15 mouse cellular contexts compared by ENCODE assay signal in genomic region chr14:51987177-51987576, GRCm38 (mm10). TPM values are rescaled to one million over a fixed set of nuclear protein-coding genes. Genes with fewer than 3 reads are reported as not detected.
DNase-seq lines count a peak whose midpoint lies in the region; ATAC-seq and TF ChIP-seq lines count a peak whose summit lies in the region.
"Had no signal": no experiment of that assay in that cellular context is flagged by ENCODE, and none has a peak within 500 bp of the region (broad histone marks: within the 10 kb centered on the region; RNA-seq: fewer than 3 reads in every experiment).

No protein-coding gene starts in this region.

- no peak for ATAC-seq in intestine, embryonic 14.5 days (replicated peaks; ENCODE audit: low FRiP score, low TSS enrichment, low read depth)
- ATAC-seq in intestine, embryonic 16.5 days, result no peak
- ATAC-seq in liver, embryonic 15.5 days (ENCODE audit: insufficient read depth), result peak; percentile 61
- ATAC-seq: forebrain, postnatal 0 days had no signal

- peaks cover 51% of the 10 kb centered on the region for H3K36me3 ChIP-seq in intestine, embryonic 14.5 days (ENCODE audit: control insufficient read depth, insufficient read depth, low read length)
- 0 out of 2 replicates have a peak, but pooled peaks cover 11% of the 10 kb centered on the region for H3K36me3 ChIP-seq in intestine, embryonic 16.5 days (ENCODE audit: control insufficient read depth, insufficient read depth, low read length)
- peaks cover 40% of the 10 kb centered on the region for H3K36me3 ChIP-seq in liver, embryonic 15.5 days (replicated peaks)

- no peak overlapping the region for H3K4me2 ChIP-seq in intestine, embryonic 14.5 days (ENCODE audit: low read length)
- no peak overlapping the region for H3K4me2 ChIP-seq in intestine, embryonic 16.5 days (ENCODE audit: low read depth, low read length)
- peak overlapping the region; percentile 99 for H3K4me2 ChIP-seq in liver, embryonic 15.5 days

- TF ChIP-seq POLR2A in embryonic fibroblast, embryonic 13.5 days (IDR thresholded peaks at IDR 0.05; ENCODE audit: low read depth, low read length), result no peak

- H3K27me3 ChIP-seq in intestine, embryonic 14.5 days (replicated peaks; ENCODE audit: control insufficient read depth, insufficient read depth, low read length), result no peaks in the 10 kb centered on the region
- H3K27me3 ChIP-seq in intestine, embryonic 16.5 days (replicated peaks; ENCODE audit: control insufficient read depth, insufficient read depth, low read length), result no peaks in the 10 kb centered on the region
- peaks cover 10% of the 10 kb centered on the region; the same call in 1 of the 2 replicates for H3K27me3 ChIP-seq in liver, embryonic 15.5 days
- H3K27me3 ChIP-seq: lung, embryonic 15.5 days had no signal

- H3K27ac ChIP-seq in intestine, embryonic 14.5 days (ENCODE audit: low read depth), result no peak overlapping the region
- no peak overlapping the region for H3K27ac ChIP-seq in intestine, embryonic 16.5 days (ENCODE audit: low read length)
- H3K27ac ChIP-seq in embryonic fibroblast, embryonic 13.5 days (ENCODE audit: insufficient read depth, low read length), result peak overlapping the region; percentile 95
- H3K27ac ChIP-seq in liver, embryonic 15.5 days (replicated peaks), result peak overlapping the region; percentile 81

- H3K9me3 ChIP-seq in intestine, embryonic 14.5 days (ENCODE audit: control insufficient read depth, low read length), result no peaks in the 10 kb centered on the region
- no peaks in the 10 kb centered on the region for H3K9me3 ChIP-seq in intestine, embryonic 16.5 days (ENCODE audit: control insufficient read depth, low read length)
- H3K9me3 ChIP-seq in liver, embryonic 15.5 days (replicated peaks), result no peaks in the 10 kb centered on the region
- H3K9me3 ChIP-seq: lung, embryonic 15.5 days had no signal

- no peak overlapping the region for H3K9ac ChIP-seq in intestine, embryonic 14.5 days (ENCODE audit: low read length)
- H3K9ac ChIP-seq in intestine, embryonic 16.5 days (ENCODE audit: low read depth, low read length), result no peak overlapping the region
- no peak overlapping the region for H3K9ac ChIP-seq in liver, embryonic 15.5 days
- H3K9ac ChIP-seq: forebrain, postnatal 0 days had no signal

- DNase-seq in intestine, embryonic 14.5 days (ENCODE audit: low spot score), result peak; percentile 51
- peak; percentile 89 for DNase-seq in NIH3T3 (ENCODE audit: low read depth)
- DNase-seq in adrenal gland, postnatal 14 days, result no peak
- DNase-seq in left cerebral cortex, adult 18-20 months (ENCODE audit: low spot score in 2 of 2), result no peak
- DNase-seq: forebrain, postnatal 0 days; thymus, postnatal 25 days had no signal

- no peak overlapping the region for H3K4me3 ChIP-seq in intestine, embryonic 14.5 days (ENCODE audit: low read depth, low read length)
- H3K4me3 ChIP-seq in intestine, embryonic 16.5 days (ENCODE audit: low read length), result no peak overlapping the region
- H3K4me3 ChIP-seq in embryonic fibroblast, embryonic 13.5 days (ENCODE audit: insufficient read depth, low read length), result no peak overlapping the region
- H3K4me3 ChIP-seq in liver, embryonic 15.5 days (replicated peaks), result no peak overlapping the region

- no peak for TF ChIP-seq CTCF in embryonic fibroblast, embryonic 13.5 days (IDR thresholded peaks at IDR 0.05; ENCODE audit: borderline replicate concordance, insufficient read depth, low read length)

- 90% methylated on average over 6 of the region's 6 CpGs for WGBS in intestine, embryonic 14.5 days
- WGBS in intestine, embryonic 16.5 days, result 77% methylated on average over 6 of the region's 6 CpGs
- WGBS in liver, embryonic 15.5 days (ENCODE audit: insufficient replicate concordance), result 50% methylated on average over 6 of the region's 6 CpGs

- H3K4me1 ChIP-seq in intestine, embryonic 14.5 days (replicated peaks; ENCODE audit: control insufficient read depth, insufficient read depth, low read length), result peaks cover 15% of the 10 kb centered on the region; the same call in 1 of the 2 replicates
- peaks cover 12% of the 10 kb centered on the region; the same call in 1 of the 2 replicates for H3K4me1 ChIP-seq in intestine, embryonic 16.5 days (ENCODE audit: control insufficient read depth, insufficient read depth, low read length)
- H3K4me1 ChIP-seq in embryonic fibroblast, embryonic 13.5 days (ENCODE audit: control insufficient read depth, insufficient read depth, low read length), result peaks cover 6% of the 10 kb centered on the region; the same call in 1 of the 2 replicates
- H3K4me1 ChIP-seq in liver, embryonic 15.5 days (replicated peaks), result peaks cover 54% of the 10 kb centered on the region

RNA-seq across cellular contexts. Expression of gene Arhgef40, which starts 2.7 kb away (rescaled TPM):
- polyA plus RNA-seq in intestine, embryonic 14.5 days (2014; fragmentation: Nextera tagmentation; extraction: Ambion mirVana), result 80.8 and 86.3 TPM in 2 replicates
- 52.0 and 53.0 TPM in 2 replicates for polyA plus RNA-seq in intestine, embryonic 16.5 days (2015; fragmentation: Nextera tagmentation; extraction: Ambion mirVana)
- 109 and 119 TPM in 2 replicates for polyA plus RNA-seq in embryonic fibroblast, embryonic 13.5 days (2011; ENCODE audit: insufficient read length, low read depth, missing spikeins)
- polyA plus RNA-seq in liver, embryonic 15.5 days (2015; fragmentation: Nextera tagmentation; extraction: Ambion mirVana), result 14.0 and 16.3 TPM in 2 replicates
- 49.5 and 61.3 TPM in 2 replicates for total RNA-seq in adrenal gland, postnatal 14 days (2021)
- total RNA-seq in left cerebral cortex, adult 18-20 months (2021), result 10 to 100 TPM; 23.4 to 28.6 TPM

RNA-seq across cellular contexts. Expression of gene Tmem253, which starts 28.3 kb away (rescaled TPM):
- 6.8 and 8.5 TPM in 2 replicates for polyA plus RNA-seq in intestine, embryonic 14.5 days (2014; fragmentation: Nextera tagmentation; extraction: Ambion mirVana)
- polyA plus RNA-seq in intestine, embryonic 16.5 days (2015; fragmentation: Nextera tagmentation; extraction: Ambion mirVana), result 99.0 and 118 TPM in 2 replicates
- 0.95 TPM in 1 of 2 replicates, not detected in the other for polyA plus RNA-seq in embryonic fibroblast, embryonic 13.5 days (2011; ENCODE audit: insufficient read length, low read depth, missing spikeins)
- polyA plus RNA-seq in liver, embryonic 15.5 days (2015; fragmentation: Nextera tagmentation; extraction: Ambion mirVana), result 0.14 and 0.23 TPM in 2 replicates
- total RNA-seq in adrenal gland, postnatal 14 days (2021), result 3.7 and 4.4 TPM in 2 replicates
- total RNA-seq in left cerebral cortex, adult 18-20 months (2021), result under 1 TPM; 0.28 to 0.56 TPM
- total RNA-seq: hematopoietic stem cell, adult 5-6 weeks had no signal

RNA-seq across cellular contexts. Expression of gene Zfp219, which starts 33.4 kb away (rescaled TPM):
- 31.9 and 34.0 TPM in 2 replicates for polyA plus RNA-seq in intestine, embryonic 14.5 days (2014; fragmentation: Nextera tagmentation; extraction: Ambion mirVana)
- polyA plus RNA-seq in intestine, embryonic 16.5 days (2015; fragmentation: Nextera tagmentation; extraction: Ambion mirVana), result 19.7 and 20.5 TPM in 2 replicates
- polyA plus RNA-seq in embryonic fibroblast, embryonic 13.5 days (2011; ENCODE audit: insufficient read length, low read depth, missing spikeins), result 27.5 and 33.1 TPM in 2 replicates
- 9.0 and 10.9 TPM in 2 replicates for polyA plus RNA-seq in liver, embryonic 15.5 days (2015; fragmentation: Nextera tagmentation; extraction: Ambion mirVana)
- 56.5 and 63.7 TPM in 2 replicates for total RNA-seq in adrenal gland, postnatal 14 days (2021)
- 10 to 100 TPM; 40.6 to 41.3 TPM for total RNA-seq in left cerebral cortex, adult 18-20 months (2021)

RNA-seq across cellular contexts. Expression of gene Olfr221, which starts 55.1 kb away (rescaled TPM):
- not detected in 2 replicates for polyA plus RNA-seq in intestine, embryonic 14.5 days (2014; fragmentation: Nextera tagmentation; extraction: Ambion mirVana)
- not detected in 2 replicates for polyA plus RNA-seq in intestine, embryonic 16.5 days (2015; fragmentation: Nextera tagmentation; extraction: Ambion mirVana)
- polyA plus RNA-seq in embryonic fibroblast, embryonic 13.5 days (2011; ENCODE audit: insufficient read length, low read depth, missing spikeins), result not detected in 2 replicates
- polyA plus RNA-seq in liver, embryonic 15.5 days (2015; fragmentation: Nextera tagmentation; extraction: Ambion mirVana), result not detected in 2 replicates
- total RNA-seq in adrenal gland, postnatal 14 days (2021), result not detected in 2 replicates
- not detected for total RNA-seq in left cerebral cortex, adult 18-20 months (2021)
- total RNA-seq: adrenal gland, postnatal 4 days; ES-E14; forebrain, postnatal 0 days; hematopoietic stem cell, adult 5-6 weeks; layer of hippocampus, adult 8-10 months had no signal
- polyA plus RNA-seq: cortical plate, adult 2 months; forebrain, postnatal 0 days; lung, embryonic 15.5 days had no signal

Comparison
In these comparisons a context has a peak if more than half of its experiments do, and no peak if none do; other contexts are left out.
1. RNA of gene Tmem253, which starts 28.3 kb away (polyA plus RNA-seq): 99.0 to 118 TPM in intestine, embryonic 16.5 days; 6.8 to 8.5 TPM in intestine, embryonic 14.5 days, 0.95 TPM in embryonic fibroblast, embryonic 13.5 days and 0.14 to 0.23 TPM in liver, embryonic 15.5 days; every median in the first group is over 10 times any median in the second.
2. DNase-seq: peak in intestine, embryonic 14.5 days (single experiment) and NIH3T3 (single experiment); none in adrenal gland, postnatal 14 days (single experiment) and left cerebral cortex, adult 18-20 months (0 of 2).
3. H3K27ac ChIP-seq: peak in embryonic fibroblast, embryonic 13.5 days (single experiment) and liver, embryonic 15.5 days (single experiment); none in intestine, embryonic 14.5 days (single experiment) and intestine, embryonic 16.5 days (single experiment).